Mouse (Mus musculus): Measurements from ENCODE around the gene Rin1. TPM values are rescaled to one million over a fixed set of nuclear protein-coding genes. Genes with fewer than 3 reads are reported as not detected.

The Rin1 gene
- total and polyA plus RNA-seq, 2 experiments from 2014 or later = 1.3 to 3.1 TPM

DNA sequence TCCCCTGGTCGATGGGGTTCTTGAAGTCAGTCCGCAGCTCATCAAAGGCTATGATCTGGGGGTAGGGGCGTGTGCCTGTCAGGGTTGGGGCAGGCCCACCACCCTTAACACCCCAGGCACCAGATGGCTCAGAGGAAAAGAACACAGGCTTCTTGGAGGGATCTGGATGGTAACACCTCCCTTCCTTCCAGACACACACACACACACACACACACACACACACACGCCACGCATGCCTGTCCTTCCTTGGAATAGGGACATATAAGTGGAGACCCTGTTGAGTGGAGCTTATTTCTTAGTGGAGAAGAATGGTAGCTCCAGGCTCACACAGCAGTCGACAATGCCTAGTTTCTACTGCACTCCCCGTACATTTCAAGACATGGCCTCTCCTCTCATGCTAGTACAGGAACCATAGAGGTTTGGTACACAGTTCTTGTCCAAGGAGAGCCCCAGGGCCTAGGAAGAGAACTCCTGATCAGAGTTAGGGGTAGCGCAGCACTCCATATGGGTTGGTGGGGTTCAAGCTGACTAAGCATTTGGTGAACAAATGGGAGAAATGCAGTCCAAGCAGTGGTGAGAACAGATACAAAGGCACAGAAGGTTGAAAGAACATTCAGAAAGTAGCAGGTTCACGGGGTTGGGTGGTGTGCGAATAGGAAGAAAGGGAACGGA, 44.6 kb downstream of the Rin1 start:
- H3K4me2 ChIP-seq (ENCODE audit: low read depth, low read length) = no peak overlapping the region
- H3K4me3 ChIP-seq (ENCODE audit: low read depth, low read length) = no peak overlapping the region
- WGBS = 40% methylated on average over 11 of the region's 11 CpGs
- H3K27ac ChIP-seq (ENCODE audit: low read depth) = no peak overlapping the region
- DNase-seq (ENCODE audit: low spot score) (peak; percentile 3), ATAC-seq (ENCODE audit: insufficient read depth, low read depth) (no peak)
- H3K27me3 ChIP-seq (ENCODE audit: control insufficient read depth, insufficient read depth, low read length) = no peaks in the 10 kb centered on the region
- peaks cover 10% of the 10 kb centered on the region; the same call in 1 of the 2 replicates for H3K4me1 ChIP-seq (ENCODE audit: control insufficient read depth, insufficient read depth)
- no peak overlapping the region for H3K9ac ChIP-seq (replicated peaks; ENCODE audit: low read depth, low read length)
- peaks cover 30% of the 10 kb centered on the region for H3K36me3 ChIP-seq (replicated peaks; ENCODE audit: control insufficient read depth, insufficient read depth, low read length)
- no peak for TF ChIP-seq EP300 (IDR thresholded peaks at IDR 0.05; ENCODE audit: low read depth)
- TF ChIP-seq CTCF (IDR thresholded peaks at IDR 0.05; ENCODE audit: low read depth) = no peak
- no peaks in the 10 kb centered on the region for H3K9me3 ChIP-seq (replicated peaks; ENCODE audit: control insufficient read depth, low read length)

DNA sequence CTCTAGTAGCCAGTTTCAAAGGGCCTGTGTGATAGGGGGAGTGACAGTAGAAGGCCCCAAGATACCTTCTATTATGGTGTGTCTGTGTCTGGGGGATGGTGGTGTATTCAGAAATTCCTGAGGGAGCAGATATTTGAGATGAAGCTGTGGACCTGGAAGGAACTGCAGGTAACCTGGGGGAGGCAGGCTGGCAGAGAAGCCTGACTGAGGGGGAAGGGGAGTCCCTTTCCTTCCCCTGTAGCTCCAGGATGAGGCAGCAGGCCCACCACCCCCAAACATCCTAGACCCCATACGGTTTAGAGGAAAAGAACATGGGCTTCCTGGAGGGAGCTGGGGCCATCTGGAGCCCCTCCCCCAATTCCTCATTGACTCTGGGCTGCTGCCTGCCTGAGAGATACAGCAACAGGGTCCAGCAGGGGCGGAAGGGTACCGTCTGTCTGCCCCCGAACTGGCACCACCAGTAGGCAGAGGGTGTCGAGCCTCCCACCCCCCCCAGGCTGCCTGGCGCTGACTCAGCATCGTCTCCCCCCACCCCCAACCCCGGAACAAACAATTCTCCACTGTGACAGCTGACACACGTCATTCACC, 45.7 kb downstream of the Rin1 start:
- WGBS = 3% methylated on average over 9 of the region's 9 CpGs
- no peak overlapping the region for H3K4me2 ChIP-seq (ENCODE audit: low read depth, low read length)

DNA sequence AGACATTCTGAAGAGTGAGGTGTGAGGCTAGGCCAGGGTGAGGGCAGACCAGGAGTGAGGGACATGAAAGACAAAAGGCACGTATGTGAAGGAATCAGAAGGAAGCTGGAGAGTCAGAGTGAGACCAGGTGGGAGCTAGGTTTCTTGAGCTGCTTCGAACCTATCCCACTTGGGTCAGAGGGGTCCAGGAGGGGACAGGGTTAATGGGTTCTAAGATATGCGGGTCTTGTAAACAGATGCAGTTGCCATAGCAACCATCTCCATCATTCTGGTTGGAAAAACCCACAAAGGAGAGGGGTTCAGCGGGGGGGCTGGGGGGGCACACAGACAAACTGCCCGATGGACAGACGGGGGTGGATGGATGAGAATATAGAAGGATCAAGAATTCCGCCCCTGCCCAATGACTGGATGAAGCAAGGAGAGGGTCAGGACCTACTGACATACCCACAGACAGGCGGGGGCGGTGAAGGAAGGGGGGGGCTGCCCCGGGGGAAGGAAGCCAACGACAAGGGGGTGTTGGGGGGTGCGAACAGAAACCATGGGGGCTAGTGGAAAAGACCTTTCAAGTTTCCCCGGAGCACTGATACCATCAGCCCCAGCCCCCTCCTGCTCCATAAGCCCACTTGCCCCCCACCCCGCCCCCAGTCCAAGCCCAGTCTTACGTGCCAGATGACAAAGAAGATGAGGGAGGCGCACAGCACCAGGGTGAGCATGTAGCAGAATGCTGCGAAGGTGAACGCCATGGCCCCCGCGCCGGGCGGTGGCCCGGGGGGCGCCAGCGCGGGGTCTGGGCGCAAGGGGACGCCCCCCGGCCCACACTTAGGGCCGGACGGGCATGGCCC, 47.5 kb downstream of the Rin1 start:
- ATAC-seq (ENCODE audit: insufficient read depth, low read depth) = no peak
- TF ChIP-seq EP300 (IDR thresholded peaks at IDR 0.05; ENCODE audit: low read depth) (no peak), CTCF (IDR thresholded peaks at IDR 0.05; ENCODE audit: low read depth) (no peak)

More for the DNA sequence above, 45.7 kb downstream of the Rin1 start:
- no peak overlapping the region for H3K4me3 ChIP-seq (ENCODE audit: low read depth, low read length)
- no peaks in the 10 kb centered on the region for H3K9me3 ChIP-seq (replicated peaks; ENCODE audit: control insufficient read depth, low read length)
- ATAC-seq (ENCODE audit: insufficient read depth, low read depth) (no peak), DNase-seq (ENCODE audit: low spot score) (no peak)
- TF ChIP-seq EP300 (IDR thresholded peaks at IDR 0.05; ENCODE audit: low read depth) (no peak), CTCF (IDR thresholded peaks at IDR 0.05; ENCODE audit: low read depth) (no peak)
- no peaks in the 10 kb centered on the region for H3K27me3 ChIP-seq (ENCODE audit: control insufficient read depth, insufficient read depth, low read length)
- no peak overlapping the region for H3K9ac ChIP-seq (replicated peaks; ENCODE audit: low read depth, low read length)
- peaks cover 33% of the 10 kb centered on the region for H3K36me3 ChIP-seq (replicated peaks; ENCODE audit: control insufficient read depth, insufficient read depth, low read length)
- no peak overlapping the region for H3K27ac ChIP-seq (ENCODE audit: low read depth)
- H3K4me1 ChIP-seq (ENCODE audit: control insufficient read depth, insufficient read depth) = peaks cover 10% of the 10 kb centered on the region; the same call in 1 of the 2 replicates

DNA sequence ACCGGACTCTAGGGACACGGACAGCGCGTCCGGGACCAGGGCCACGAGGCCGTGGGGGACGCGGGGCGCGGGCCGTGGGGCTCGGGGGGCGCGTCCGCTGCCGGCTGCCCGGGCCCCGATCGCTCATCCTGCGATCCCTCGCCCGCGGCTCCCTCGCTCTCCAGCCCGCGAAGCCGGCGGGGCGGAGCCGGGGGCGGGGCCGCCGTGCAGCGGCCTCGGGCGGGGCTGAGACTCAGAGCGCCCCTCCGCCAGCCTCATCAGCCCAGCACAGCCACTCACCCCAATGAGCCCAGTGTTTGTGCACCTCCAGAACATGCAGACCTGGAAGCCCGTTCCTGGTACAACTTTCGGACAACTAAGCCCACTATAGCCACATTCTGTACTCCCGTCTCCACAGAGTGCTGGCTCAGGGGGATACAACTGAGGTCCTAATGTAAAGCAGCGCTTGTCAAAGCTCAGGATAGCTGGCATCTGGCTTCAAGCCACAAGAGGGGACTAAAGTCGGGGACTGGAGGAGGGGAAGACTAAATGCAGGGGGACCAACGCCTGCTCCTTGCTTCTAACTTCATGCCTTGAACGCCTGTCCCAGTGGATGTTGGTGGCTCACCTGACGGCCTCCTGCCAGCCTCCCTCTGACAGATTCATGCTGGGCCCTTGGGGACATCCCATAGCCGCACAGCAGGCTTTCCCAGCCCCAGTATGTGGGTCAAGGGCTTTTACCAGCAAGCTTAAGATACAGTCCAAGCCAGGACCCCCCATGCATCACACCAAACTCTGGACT, 48.3 kb downstream of the Rin1 start, which contains the start of gene Cnih2:
Gene Cnih2, minus strand, starts transcription at position 159 of the 781 bp plus-strand sequence.
- TF ChIP-seq EP300 (IDR thresholded peaks at IDR 0.05; ENCODE audit: low read depth) = no peak
- no peak for TF ChIP-seq CTCF (IDR thresholded peaks at IDR 0.05; ENCODE audit: low read depth)
- no peaks in the 10 kb centered on the region for H3K27me3 ChIP-seq (ENCODE audit: control insufficient read depth, insufficient read depth, low read length)
- no peak within 1 kb of the TSS for H3K27ac ChIP-seq (ENCODE audit: low read depth)
- H3K9ac ChIP-seq (replicated peaks; ENCODE audit: low read depth, low read length) = peak within 1 kb of the TSS; percentile 41; the same call in 1 of the 2 replicates
- ATAC-seq (ENCODE audit: insufficient read depth, low read depth) (peak; percentile 50), DNase-seq (ENCODE audit: low spot score) (peak; percentile 30)
- 7% methylated on average over 25 of the region's 48 CpGs for WGBS
- H3K36me3 ChIP-seq (replicated peaks; ENCODE audit: control insufficient read depth, insufficient read depth, low read length) = peaks cover 45% of the 10 kb centered on the region
- H3K4me1 ChIP-seq (ENCODE audit: control insufficient read depth, insufficient read depth) = peaks cover 10% of the 10 kb centered on the region; the same call in 1 of the 2 replicates
- H3K9me3 ChIP-seq (replicated peaks; ENCODE audit: control insufficient read depth, low read length) = no peaks in the 10 kb centered on the region
- peak within 1 kb of the TSS; percentile 39 for H3K4me3 ChIP-seq (ENCODE audit: low read depth, low read length)
- H3K4me2 ChIP-seq (ENCODE audit: low read depth, low read length) = peak within 1 kb of the TSS; percentile 77

More for the DNA sequence above, 47.5 kb downstream of the Rin1 start:
- no peaks in the 10 kb centered on the region for H3K9me3 ChIP-seq (replicated peaks; ENCODE audit: control insufficient read depth, low read length)
- peak overlapping the region; percentile 41; the same call in 1 of the 2 replicates for H3K9ac ChIP-seq (replicated peaks; ENCODE audit: low read depth, low read length)
- peaks cover 37% of the 10 kb centered on the region for H3K36me3 ChIP-seq (replicated peaks; ENCODE audit: control insufficient read depth, insufficient read depth, low read length)
- no peak for DNase-seq (ENCODE audit: low spot score)
- no peaks in the 10 kb centered on the region for H3K27me3 ChIP-seq (ENCODE audit: control insufficient read depth, insufficient read depth, low read length)
- H3K4me2 ChIP-seq (ENCODE audit: low read depth, low read length) = peak overlapping the region; percentile 77
- peaks cover 10% of the 10 kb centered on the region; the same call in 1 of the 2 replicates for H3K4me1 ChIP-seq (ENCODE audit: control insufficient read depth, insufficient read depth)
- WGBS = 7% methylated on average over 31 of the region's 31 CpGs
- no peak overlapping the region for H3K27ac ChIP-seq (ENCODE audit: low read depth)
- H3K4me3 ChIP-seq (ENCODE audit: low read depth, low read length) = peak overlapping the region; percentile 39

DNA sequence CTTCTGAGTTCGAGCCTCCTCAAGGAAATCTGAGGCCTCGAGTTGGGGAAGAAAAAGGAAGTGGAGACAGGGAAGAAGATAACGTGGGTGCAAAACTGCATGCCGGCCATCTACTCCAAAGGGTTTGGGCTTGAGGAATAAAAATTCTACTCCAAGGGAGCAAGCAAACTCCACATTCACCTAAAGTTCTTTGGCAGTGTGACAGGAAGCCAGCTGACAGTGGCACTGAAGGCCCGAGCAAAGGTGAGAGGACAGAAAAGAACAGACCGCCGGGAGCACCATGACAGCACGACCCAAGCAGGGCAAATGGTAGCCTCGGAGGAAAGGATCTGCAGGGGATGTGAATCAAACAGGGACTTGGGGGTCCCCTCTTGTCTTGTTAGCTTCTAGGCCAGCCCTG, 55.8 kb downstream of the Rin1 start:
- Histone ChIP-seq H3K9me3 (replicated peaks; ENCODE audit: control insufficient read depth, low read length) (no peaks in the 10 kb centered on the region), H3K27me3 (ENCODE audit: control insufficient read depth, insufficient read depth, low read length) (no peaks in the 10 kb centered on the region), H3K27ac (ENCODE audit: low read depth) (peak overlapping the region; percentile 95), H3K4me2 (ENCODE audit: low read depth, low read length) (peak overlapping the region; percentile 85), H3K9ac (replicated peaks; ENCODE audit: low read depth, low read length) (peak overlapping the region; percentile 82), H3K4me1 (ENCODE audit: control insufficient read depth, insufficient read depth) (peaks cover 8% of the 10 kb centered on the region; the same call in 1 of the 2 replicates), H3K4me3 (ENCODE audit: low read depth, low read length) (peak overlapping the region; percentile 88), H3K36me3 (replicated peaks; ENCODE audit: control insufficient read depth, insufficient read depth, low read length) (peaks cover 66% of the 10 kb centered on the region)
- ATAC-seq (ENCODE audit: insufficient read depth, low read depth) (no peak), DNase-seq (ENCODE audit: low spot score) (no peak)
- 2% methylated on average over 9 of the region's 9 CpGs for WGBS
- TF ChIP-seq CTCF (IDR thresholded peaks at IDR 0.05; ENCODE audit: low read depth) (no peak), EP300 (IDR thresholded peaks at IDR 0.05; ENCODE audit: low read depth) (no peak)

Other genes starting within 250 kb of the Rin1 start
- gene Gm21992, start 238.9 kb upstream of the Rin1 start, total RNA-seq (2014; rRNA removed; ENCODE audit: low replicate concordance) = 3.7 and 12.4 TPM in 2 replicates
- gene Gm21992, start 238.9 kb upstream of the Rin1 start, polyA plus RNA-seq (2015; fragmentation: Nextera tagmentation; extraction: Ambion mirVana) = 17.6 and 21.6 TPM in 2 replicates
- gene Rbm14, start 238.8 kb upstream of the Rin1 start, total RNA-seq (2014; rRNA removed; ENCODE audit: low replicate concordance) = 25.3 and 28.1 TPM in 2 replicates
- 21.2 and 24.9 TPM in 2 replicates for gene Rbm14, start 238.8 kb upstream of the Rin1 start, polyA plus RNA-seq (2015; fragmentation: Nextera tagmentation; extraction: Ambion mirVana)
- 23.2 and 58.6 TPM in 2 replicates for gene Ccs, start 211.1 kb upstream of the Rin1 start, total RNA-seq (2014; rRNA removed; ENCODE audit: low replicate concordance)
- gene Ccs, start 211.1 kb upstream of the Rin1 start, polyA plus RNA-seq (2015; fragmentation: Nextera tagmentation; extraction: Ambion mirVana) = 41.8 and 42.1 TPM in 2 replicates
- gene Ccdc87, start 211.1 kb upstream of the Rin1 start, total RNA-seq (2014; rRNA removed; ENCODE audit: low replicate concordance) = not detected in 2 replicates
- gene Ccdc87, start 211.1 kb upstream of the Rin1 start, polyA plus RNA-seq (2015; fragmentation: Nextera tagmentation; extraction: Ambion mirVana) = 0.08 and 0.10 TPM in 2 replicates
- 49.5 and 56.8 TPM in 2 replicates for gene Ctsf, start 195.4 kb upstream of the Rin1 start, total RNA-seq (2014; rRNA removed; ENCODE audit: low replicate concordance)
- 39.7 and 43.6 TPM in 2 replicates for gene Ctsf, start 195.4 kb upstream of the Rin1 start, polyA plus RNA-seq (2015; fragmentation: Nextera tagmentation; extraction: Ambion mirVana)
- 0.95 and 1.2 TPM in 2 replicates for gene Actn3, start 172.6 kb upstream of the Rin1 start, total RNA-seq (2014; rRNA removed; ENCODE audit: low replicate concordance)
- gene Actn3, start 172.6 kb upstream of the Rin1 start, polyA plus RNA-seq (2015; fragmentation: Nextera tagmentation; extraction: Ambion mirVana) = 0.72 and 0.78 TPM in 2 replicates
- gene Zdhhc24, start 171.8 kb upstream of the Rin1 start, total RNA-seq (2014; rRNA removed; ENCODE audit: low replicate concordance) = 8.7 and 11.6 TPM in 2 replicates
- gene Zdhhc24, start 171.8 kb upstream of the Rin1 start, polyA plus RNA-seq (2015; fragmentation: Nextera tagmentation; extraction: Ambion mirVana) = 5.9 TPM in 2 replicates
- 5.4 and 5.8 TPM in 2 replicates for gene Bbs1, start 143.9 kb upstream of the Rin1 start, total RNA-seq (2014; rRNA removed; ENCODE audit: low replicate concordance)
- gene Bbs1, start 143.9 kb upstream of the Rin1 start, polyA plus RNA-seq (2015; fragmentation: Nextera tagmentation; extraction: Ambion mirVana) = 1.1 and 1.4 TPM in 2 replicates
- 60.1 and 116 TPM in 2 replicates for gene Dpp3, start 122.2 kb upstream of the Rin1 start, total RNA-seq (2014; rRNA removed; ENCODE audit: low replicate concordance)
- gene Dpp3, start 122.2 kb upstream of the Rin1 start, polyA plus RNA-seq (2015; fragmentation: Nextera tagmentation; extraction: Ambion mirVana) = 40.8 and 44.3 TPM in 2 replicates
- gene Peli3, start 107.4 kb upstream of the Rin1 start, total RNA-seq (2014; rRNA removed; ENCODE audit: low replicate concordance) = 0.76 TPM in 1 of 2 replicates, not detected in the other
- gene Peli3, start 107.4 kb upstream of the Rin1 start, polyA plus RNA-seq (2015; fragmentation: Nextera tagmentation; extraction: Ambion mirVana) = 0.27 and 0.31 TPM in 2 replicates
- gene Mrpl11, start 88.3 kb upstream of the Rin1 start, total RNA-seq (2014; rRNA removed; ENCODE audit: low replicate concordance) = 35.0 and 61.4 TPM in 2 replicates
- 128 and 131 TPM in 2 replicates for gene Mrpl11, start 88.3 kb upstream of the Rin1 start, polyA plus RNA-seq (2015; fragmentation: Nextera tagmentation; extraction: Ambion mirVana)
- gene Npas4, start 60.2 kb upstream of the Rin1 start, total RNA-seq (2014; rRNA removed; ENCODE audit: low replicate concordance) = 0.15 TPM in 1 of 2 replicates, not detected in the other
- gene Npas4, start 60.2 kb upstream of the Rin1 start, polyA plus RNA-seq (2015; fragmentation: Nextera tagmentation; extraction: Ambion mirVana) = 0.03 TPM in 1 of 2 replicates, not detected in the other
- 13.8 and 17.3 TPM in 2 replicates for gene Slc29a2, start 26.6 kb upstream of the Rin1 start, total RNA-seq (2014; rRNA removed; ENCODE audit: low replicate concordance)
- 11.5 and 11.7 TPM in 2 replicates for gene Slc29a2, start 26.6 kb upstream of the Rin1 start, polyA plus RNA-seq (2015; fragmentation: Nextera tagmentation; extraction: Ambion mirVana)
- 46.2 and 58.3 TPM in 2 replicates for gene B4gat1, start 11.7 kb upstream of the Rin1 start, total RNA-seq (2014; rRNA removed; ENCODE audit: low replicate concordance)
- gene B4gat1, start 11.7 kb upstream of the Rin1 start, polyA plus RNA-seq (2015; fragmentation: Nextera tagmentation; extraction: Ambion mirVana) = 47.4 and 48.2 TPM in 2 replicates
- 1.7 TPM in 1 of 2 replicates, not detected in the other for gene AC124502.3, start 11.6 kb upstream of the Rin1 start, total RNA-seq (2014; rRNA removed; ENCODE audit: low replicate concordance)
- gene AC124502.3, start 11.6 kb upstream of the Rin1 start, polyA plus RNA-seq (2015; fragmentation: Nextera tagmentation; extraction: Ambion mirVana) = 0.97 and 1.4 TPM in 2 replicates
- gene Brms1, start 9.1 kb upstream of the Rin1 start, total RNA-seq (2014; rRNA removed; ENCODE audit: low replicate concordance) = 1.9 and 13.6 TPM in 2 replicates
- 20.0 and 20.4 TPM in 2 replicates for gene Brms1, start 9.1 kb upstream of the Rin1 start, polyA plus RNA-seq (2015; fragmentation: Nextera tagmentation; extraction: Ambion mirVana)
- gene Cd248, start 17.6 kb downstream of the Rin1 start, total RNA-seq (2014; rRNA removed; ENCODE audit: low replicate concordance) = 19.8 and 24.4 TPM in 2 replicates
- gene Cd248, start 17.6 kb downstream of the Rin1 start, polyA plus RNA-seq (2015; fragmentation: Nextera tagmentation; extraction: Ambion mirVana) = 7.8 and 8.8 TPM in 2 replicates
- 2.6 and 4.3 TPM in 2 replicates for gene Tmem151a, start 35.0 kb downstream of the Rin1 start, total RNA-seq (2014; rRNA removed; ENCODE audit: low replicate concordance)
- gene Tmem151a, start 35.0 kb downstream of the Rin1 start, polyA plus RNA-seq (2015; fragmentation: Nextera tagmentation; extraction: Ambion mirVana) = 3.0 and 3.3 TPM in 2 replicates
- gene Yif1a, start 38.1 kb downstream of the Rin1 start, total RNA-seq (2014; rRNA removed; ENCODE audit: low replicate concordance) = 160 and 168 TPM in 2 replicates
- gene Yif1a, start 38.1 kb downstream of the Rin1 start, polyA plus RNA-seq (2015; fragmentation: Nextera tagmentation; extraction: Ambion mirVana) = 109 and 120 TPM in 2 replicates
- 5.6 TPM in 1 of 2 replicates, not detected in the other for gene Cnih2, start 48.0 kb downstream of the Rin1 start, total RNA-seq (2014; rRNA removed; ENCODE audit: low replicate concordance)
- gene Cnih2, start 48.0 kb downstream of the Rin1 start, polyA plus RNA-seq (2015; fragmentation: Nextera tagmentation; extraction: Ambion mirVana) = 1.1 and 1.2 TPM in 2 replicates
- 384 and 424 TPM in 2 replicates for gene Rab1b, start 56.6 kb downstream of the Rin1 start, total RNA-seq (2014; rRNA removed; ENCODE audit: low replicate concordance)
- 230 and 231 TPM in 2 replicates for gene Rab1b, start 56.6 kb downstream of the Rin1 start, polyA plus RNA-seq (2015; fragmentation: Nextera tagmentation; extraction: Ambion mirVana)
- 44.5 and 70.8 TPM in 2 replicates for gene Klc2, start 68.1 kb downstream of the Rin1 start, total RNA-seq (2014; rRNA removed; ENCODE audit: low replicate concordance)
- 17.5 and 19.0 TPM in 2 replicates for gene Klc2, start 68.1 kb downstream of the Rin1 start, polyA plus RNA-seq (2015; fragmentation: Nextera tagmentation; extraction: Ambion mirVana)
- 11.3 and 45.7 TPM in 2 replicates for gene Pacs1, start 222.6 kb downstream of the Rin1 start, total RNA-seq (2014; rRNA removed; ENCODE audit: low replicate concordance)
- 7.2 and 7.4 TPM in 2 replicates for gene Pacs1, start 222.6 kb downstream of the Rin1 start, polyA plus RNA-seq (2015; fragmentation: Nextera tagmentation; extraction: Ambion mirVana)
- 132 and 175 TPM in 2 replicates for gene Sf3b2, start 245.0 kb downstream of the Rin1 start, total RNA-seq (2014; rRNA removed; ENCODE audit: low replicate concordance)
- gene Sf3b2, start 245.0 kb downstream of the Rin1 start, polyA plus RNA-seq (2015; fragmentation: Nextera tagmentation; extraction: Ambion mirVana) = 158 and 159 TPM in 2 replicates
- 4.0 and 13.3 TPM in 2 replicates for gene Gal3st3, start 247.8 kb downstream of the Rin1 start, total RNA-seq (2014; rRNA removed; ENCODE audit: low replicate concordance)
- 5.1 and 6.8 TPM in 2 replicates for gene Gal3st3, start 247.8 kb downstream of the Rin1 start, polyA plus RNA-seq (2015; fragmentation: Nextera tagmentation; extraction: Ambion mirVana)